Mouse (Mus musculus) skeletal muscle tissue, adult 2 months (tissue): ENCODE data around the gene Rreb1.

ENCODE experiments used
- DNase-seq: peaks from one replicate; pipeline ENCODE4 v3.0.0-alpha.2; 2012; ENCODE audit warnings: low read depth, low spot score

Gene Rreb1

DNA sequence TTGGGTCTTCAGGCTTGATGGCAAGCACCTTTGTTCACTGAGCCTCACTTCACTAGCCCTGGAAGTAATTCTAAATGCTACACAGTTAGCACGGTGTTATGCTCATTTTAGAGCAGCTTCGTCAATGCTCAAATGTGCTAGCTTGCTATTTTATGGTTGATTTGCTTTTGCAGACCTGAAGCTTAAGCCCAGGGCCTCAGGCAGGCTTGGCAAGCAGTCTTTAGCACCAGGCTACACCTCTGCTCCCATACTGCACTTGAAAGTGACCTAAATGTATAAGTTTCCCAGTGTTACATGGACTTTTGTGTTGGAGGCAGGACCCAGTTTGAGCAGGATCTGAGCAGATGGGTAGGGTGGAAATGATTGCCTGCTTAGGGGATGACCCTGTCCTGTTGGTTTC lies 97.7 kb downstream of the Rreb1 start:
- no peak for DNase-seq

DNA sequence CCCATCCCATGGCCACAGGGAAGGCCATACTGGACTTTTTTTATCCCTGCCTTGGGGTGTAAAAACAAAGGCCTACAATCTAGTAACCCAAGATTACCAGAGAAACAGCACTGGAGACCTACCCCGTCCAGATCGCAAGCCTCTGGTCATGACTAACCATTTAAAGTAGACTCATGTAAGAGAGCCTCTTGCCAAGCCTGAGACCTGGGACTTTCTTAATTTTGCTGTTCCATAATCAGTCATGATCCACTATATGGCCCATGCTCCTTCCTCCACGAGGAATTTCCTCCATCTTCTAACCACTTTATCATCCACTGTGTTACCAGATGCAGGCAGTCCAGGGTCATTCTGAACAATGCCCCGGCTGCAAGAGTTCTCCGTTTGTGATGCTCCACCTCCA lies 98.2 kb downstream of the Rreb1 start:
- no peak for DNase-seq

DNA sequence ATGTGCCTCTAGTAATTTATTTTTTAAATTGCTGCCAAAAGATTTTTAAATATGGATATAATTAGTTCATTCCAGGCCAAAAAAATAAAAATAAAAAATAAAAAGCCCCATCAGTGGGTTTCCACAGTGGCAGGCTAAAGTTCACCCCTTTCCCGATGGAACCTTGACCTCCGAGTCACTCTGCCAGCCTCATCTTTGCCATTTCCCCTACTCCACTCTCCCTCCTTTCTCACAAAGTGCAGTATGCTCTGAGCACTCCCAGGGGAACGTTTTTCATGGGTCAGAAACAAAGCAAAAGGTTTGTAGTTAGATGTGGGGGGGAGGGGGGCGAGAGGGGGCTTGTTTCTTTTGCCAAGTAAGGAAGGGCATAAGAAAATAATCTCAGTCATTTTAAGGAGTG lies 98.6 kb downstream of the Rreb1 start:
- no peak for DNase-seq

GRCm38 (mm10) chr13:37877241-37877640 lies 99.0 kb downstream of the Rreb1 start:
- no peak for DNase-seq

GRCm38 (mm10) chr13:37878918-37879331 lies 100.7 kb downstream of the Rreb1 start:
- DNase-seq: no peak

DNA sequence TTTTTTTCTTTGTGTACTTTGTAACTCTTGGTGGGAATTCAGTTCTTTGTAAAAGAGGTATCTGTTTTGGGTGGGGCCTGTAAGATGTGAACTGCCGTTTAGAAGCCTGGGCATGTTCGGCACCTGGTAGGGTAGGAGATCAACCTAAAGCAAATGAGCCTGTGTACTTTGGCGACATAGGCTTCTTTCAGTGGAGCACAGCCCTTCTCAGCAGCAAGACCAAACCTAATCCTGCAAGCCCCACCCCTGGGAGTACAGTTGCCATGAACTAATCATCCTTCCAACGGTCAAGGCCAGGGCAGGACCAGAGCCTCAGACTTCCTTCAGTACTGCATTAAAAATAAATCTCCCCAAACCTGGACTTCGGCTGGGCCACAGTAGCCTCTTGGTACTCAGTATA lies 101.4 kb downstream of the Rreb1 start:
- no peak for DNase-seq

DNA sequence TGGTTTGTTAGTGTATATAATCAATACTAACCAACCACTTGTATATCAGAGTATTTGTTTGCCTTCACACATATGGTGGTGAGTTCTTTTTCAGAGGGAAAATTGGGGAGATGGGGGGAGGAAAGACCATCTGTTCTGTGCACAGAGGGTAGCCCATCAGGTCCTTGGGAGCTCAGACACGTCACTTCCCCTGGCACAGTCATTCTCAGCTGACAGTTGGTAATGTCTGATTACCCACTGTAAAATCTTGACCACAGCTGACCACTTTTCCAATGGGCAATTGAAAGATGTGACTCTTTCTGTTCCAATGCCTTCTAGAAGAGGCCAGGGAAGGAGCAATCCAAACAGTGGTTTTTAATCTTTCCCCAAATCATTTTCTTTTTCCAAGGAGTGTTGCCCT lies 101.8 kb downstream of the Rreb1 start:
- no peak for DNase-seq

DNA sequence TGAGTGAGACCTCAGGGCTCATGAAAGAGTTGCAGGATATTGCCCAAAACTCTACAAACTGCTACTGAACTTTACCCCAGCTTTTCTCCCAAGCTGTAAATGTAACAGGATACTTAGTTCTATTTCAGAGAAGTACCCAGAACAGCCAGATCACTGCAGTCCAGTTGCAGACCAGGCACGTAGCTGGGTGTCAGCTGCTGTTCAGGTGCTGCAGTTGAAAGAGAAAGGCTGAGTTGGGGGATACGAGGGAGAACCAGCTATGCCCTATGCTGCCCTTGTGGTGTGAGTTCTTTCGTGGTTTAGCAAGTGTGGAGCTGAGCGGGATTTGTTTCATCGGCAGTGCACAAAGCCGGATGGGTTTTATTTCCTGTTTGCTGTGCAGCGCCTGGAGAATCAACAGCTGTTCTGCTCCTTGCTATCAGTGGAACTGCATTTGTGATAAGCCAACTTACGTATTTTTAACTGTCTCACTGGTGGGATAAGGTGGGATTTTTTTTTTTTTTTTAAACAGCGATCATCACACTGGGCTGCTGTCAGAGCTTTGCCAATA lies 102.5 kb downstream of the Rreb1 start:
- peak; percentile 40 for DNase-seq

DNA sequence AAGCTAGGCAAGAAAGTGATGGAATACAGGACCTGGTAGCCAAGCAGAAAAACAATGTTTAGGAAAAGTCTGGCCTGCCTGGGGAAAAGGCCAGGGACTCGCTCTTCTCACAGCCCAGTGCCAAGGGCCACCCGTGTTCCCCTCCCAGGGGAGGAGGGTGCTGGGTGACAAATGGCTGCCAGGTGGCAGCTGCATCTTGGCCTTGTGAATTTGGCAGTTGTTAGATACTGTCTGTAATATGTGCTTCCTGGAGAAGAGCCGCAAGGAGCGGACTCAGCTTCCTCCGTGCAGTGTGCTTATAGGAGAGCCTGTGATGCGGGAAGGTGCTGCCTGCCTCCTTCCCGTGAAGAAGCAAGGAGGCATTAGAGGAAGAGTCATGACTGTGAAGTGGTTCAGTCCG lies 104.3 kb downstream of the Rreb1 start:
- DNase-seq: peak; percentile 90

GRCm38 (mm10) chr13:37883008-37883407 lies 104.8 kb downstream of the Rreb1 start:
- DNase-seq: no peak

- no peak for DNase-seq
Observed at GRCm38 (mm10) chr13:37885392-37885791, 107.2 kb downstream of the Rreb1 start.

DNA sequence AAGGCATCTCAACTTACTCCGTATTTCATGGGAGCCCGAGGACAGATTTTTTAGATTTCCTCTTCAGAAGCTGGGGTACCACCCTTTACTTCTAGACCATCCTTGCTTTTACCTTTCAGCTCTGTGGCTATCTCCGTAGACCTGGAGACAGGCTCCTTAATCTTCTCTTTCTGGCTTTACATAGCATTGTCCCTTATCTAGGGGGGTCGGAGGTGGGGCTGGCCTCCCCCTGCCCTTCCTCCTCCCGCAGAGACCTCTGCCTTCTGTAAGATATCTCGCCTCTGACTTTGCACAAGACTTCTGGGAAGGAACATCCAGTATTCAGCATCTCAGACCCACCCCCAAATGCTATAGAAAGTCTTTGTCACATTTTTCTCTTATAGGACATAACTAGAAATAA lies 107.8 kb downstream of the Rreb1 start:
- no peak for DNase-seq

DNA sequence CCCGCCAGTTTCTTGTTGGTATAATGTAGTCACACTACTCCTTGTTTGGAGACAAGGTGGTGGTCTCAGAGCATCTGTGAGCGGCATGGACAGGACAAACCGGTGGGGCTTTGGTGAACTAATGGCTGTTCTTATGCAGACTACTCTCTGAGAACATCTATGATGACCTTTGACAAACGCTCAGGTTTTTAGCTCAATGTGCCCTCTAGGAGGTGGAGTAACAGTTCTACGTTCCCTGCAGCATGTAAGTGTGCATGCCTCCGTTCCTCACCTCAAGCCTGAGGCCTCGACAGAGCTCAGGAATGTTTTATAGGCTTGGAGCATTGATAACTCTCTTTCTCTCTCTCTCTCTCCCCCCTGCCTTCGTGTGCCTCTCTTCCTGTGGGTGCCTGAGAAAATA lies 116.6 kb downstream of the Rreb1 start:
- no peak for DNase-seq

- no peak for DNase-seq
Observed at GRCm38 (mm10) chr13:37895564-37896254, 117.5 kb downstream of the Rreb1 start.

DNA sequence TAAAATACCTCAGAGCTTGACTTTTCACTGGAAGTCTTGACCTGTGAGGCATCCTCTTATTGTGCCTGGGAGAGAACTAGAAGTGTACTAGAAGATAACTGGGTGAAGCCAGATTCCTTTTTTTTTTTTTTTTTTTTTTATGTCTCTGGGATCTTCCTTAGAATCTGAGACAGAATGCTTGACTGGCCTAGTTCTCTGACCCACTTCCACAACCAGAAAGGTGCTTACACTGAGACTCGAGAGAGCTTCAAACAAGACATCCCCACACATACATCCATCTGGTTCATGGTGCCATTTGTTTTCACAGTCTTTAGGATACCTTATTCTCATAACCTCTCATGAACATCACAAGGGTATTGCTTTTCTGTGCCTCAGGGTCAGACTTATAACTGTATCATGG lies 118.2 kb downstream of the Rreb1 start:
- DNase-seq: no peak

- DNase-seq: no peak
Observed at GRCm38 (mm10) chr13:37898772-37899171, 120.6 kb downstream of the Rreb1 start.

GRCm38 (mm10) chr13:37903036-37903435 lies 124.8 kb downstream of the Rreb1 start:
- DNase-seq: no peak

GRCm38 (mm10) chr13:37903476-37903875 lies 125.3 kb downstream of the Rreb1 start:
- no peak for DNase-seq

- DNase-seq: no peak
Observed at GRCm38 (mm10) chr13:37904436-37904835, 126.2 kb downstream of the Rreb1 start.

GRCm38 (mm10) chr13:37908061-37908460 lies 129.9 kb downstream of the Rreb1 start:
- no peak for DNase-seq

DNA sequence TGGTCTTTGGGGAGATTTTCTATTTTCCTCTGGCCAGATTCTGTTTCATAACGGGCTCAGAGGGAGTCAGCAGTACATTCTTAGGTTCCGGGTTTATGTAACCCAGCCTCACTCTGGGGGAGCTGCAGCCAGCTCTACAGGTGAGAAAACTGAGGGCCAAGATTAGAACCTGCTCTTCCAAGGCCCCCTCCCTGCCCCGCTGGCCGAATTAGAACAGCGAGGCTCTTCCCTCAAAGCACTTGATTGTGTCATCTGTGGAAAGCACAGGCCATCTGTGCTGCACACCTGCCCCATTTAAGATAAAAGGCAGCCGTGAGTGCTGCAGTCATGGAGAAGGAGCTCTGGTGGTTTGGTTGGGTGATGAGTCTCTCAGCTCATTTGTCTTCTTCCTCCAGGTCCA lies 130.3 kb downstream of the Rreb1 start:
- DNase-seq: no peak

DNA sequence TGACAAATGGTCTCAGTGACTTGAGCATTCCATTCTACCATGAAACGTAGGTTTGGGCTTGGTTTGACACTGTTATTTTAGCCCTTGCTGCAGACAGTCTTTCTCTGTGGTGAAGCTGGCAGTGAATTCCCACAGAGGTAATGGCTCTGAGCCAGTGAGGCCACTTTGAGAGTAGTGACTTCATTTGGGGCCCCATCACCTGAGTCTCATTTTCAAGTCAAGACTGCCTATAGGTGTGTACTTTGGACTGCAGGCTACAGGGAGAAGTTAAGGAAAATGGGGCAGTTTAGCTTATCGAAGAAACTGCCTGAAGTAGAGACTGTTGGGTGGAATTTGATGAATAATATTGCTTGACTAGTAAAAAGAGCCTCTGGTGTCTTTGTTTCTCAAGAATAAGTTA lies 131.0 kb downstream of the Rreb1 start:
- DNase-seq: no peak

GRCm38 (mm10) chr13:37912011-37912410 lies 133.8 kb downstream of the Rreb1 start:
- no peak for DNase-seq
